Mouse (Mus musculus) adipocyte (in vitro differentiated cells): ENCODE results near the gene 0610030E20Rik.

Source experiments
- DNase-seq: peaks from one replicate; pipeline ENCODE4 v3.0.0-alpha.2; 2016; ENCODE audit warnings: low spot score

0610030E20Rik gene

DNA sequence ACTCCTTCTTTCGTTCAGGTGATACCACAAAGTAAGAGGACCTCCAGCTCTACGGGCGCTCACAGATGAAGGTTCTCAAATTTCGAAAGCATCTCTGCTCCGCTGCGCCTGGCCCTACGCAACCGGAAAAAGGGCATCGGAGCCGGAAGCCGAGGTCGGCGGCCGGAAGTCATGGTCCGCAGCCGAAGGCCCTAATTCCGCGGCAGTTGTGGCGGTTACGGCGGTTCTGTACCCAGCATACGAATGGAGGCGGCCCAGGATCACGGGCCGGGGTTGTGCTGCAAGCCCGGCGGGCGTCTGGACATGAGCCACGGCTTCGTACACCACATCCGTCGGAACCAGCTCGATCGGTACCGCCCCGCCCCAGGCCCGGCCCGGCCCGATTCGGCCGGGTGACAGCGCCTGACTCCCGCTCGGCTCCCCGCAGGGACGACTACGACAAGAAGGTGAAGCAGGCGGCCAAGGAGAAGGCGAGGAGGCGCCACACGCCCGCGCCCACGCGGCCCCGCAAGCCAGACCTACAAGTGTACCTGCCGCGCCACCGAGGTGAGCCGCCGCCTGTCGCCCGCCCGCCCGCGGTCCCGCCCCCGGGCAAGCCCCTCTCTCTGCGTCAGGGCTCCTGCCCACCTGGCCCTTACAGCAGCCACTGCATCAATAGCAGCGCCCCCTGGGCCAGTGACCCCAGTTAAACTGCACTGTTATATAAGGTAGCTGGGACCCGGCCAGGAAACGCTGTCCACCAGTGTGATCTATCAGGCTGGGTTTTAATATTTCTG is at the start of gene 0610030E20Rik:
TSS of gene 0610030E20Rik (plus strand) at position 152 of the 776 bp plus-strand sequence.
- peak; percentile 84 for DNase-seq

DNA sequence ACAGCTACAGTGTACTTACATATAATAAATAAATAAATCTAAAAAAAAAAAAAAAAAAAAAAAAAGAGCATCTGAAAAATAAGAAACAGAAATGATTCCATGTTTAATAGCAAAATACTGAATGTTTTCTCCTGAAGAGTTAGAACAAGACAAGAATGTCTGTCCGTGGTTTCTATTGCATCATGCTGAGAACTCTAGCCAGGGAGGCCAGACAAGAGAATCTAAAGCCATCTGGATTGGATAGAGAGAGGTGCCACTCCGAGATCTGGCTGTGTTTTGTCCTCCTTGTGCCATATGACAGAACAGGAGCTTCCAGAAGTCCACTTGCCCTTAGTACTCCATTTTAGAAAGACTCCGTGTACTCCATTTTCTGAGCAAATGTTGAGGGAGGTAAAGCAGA is 49.3 kb upstream of the 0610030E20Rik start:
- peak; percentile 85 for DNase-seq

GRCm38 (mm10) chr6:72302349-72302925 is 44.7 kb upstream of the 0610030E20Rik start:
- DNase-seq, result no peak

- DNase-seq, result peak; percentile 33
Observed at GRCm38 (mm10) chr6:72303510-72303909, 43.6 kb upstream of the 0610030E20Rik start.

- no peak for DNase-seq
Observed at GRCm38 (mm10) chr6:72312198-72312597, 34.9 kb upstream of the 0610030E20Rik start.

- DNase-seq, result no peak
Observed at GRCm38 (mm10) chr6:72313124-72313867, 33.8 kb upstream of the 0610030E20Rik start.

GRCm38 (mm10) chr6:72315384-72315783 is 31.7 kb upstream of the 0610030E20Rik start:
- DNase-seq, result peak; percentile 8

DNA sequence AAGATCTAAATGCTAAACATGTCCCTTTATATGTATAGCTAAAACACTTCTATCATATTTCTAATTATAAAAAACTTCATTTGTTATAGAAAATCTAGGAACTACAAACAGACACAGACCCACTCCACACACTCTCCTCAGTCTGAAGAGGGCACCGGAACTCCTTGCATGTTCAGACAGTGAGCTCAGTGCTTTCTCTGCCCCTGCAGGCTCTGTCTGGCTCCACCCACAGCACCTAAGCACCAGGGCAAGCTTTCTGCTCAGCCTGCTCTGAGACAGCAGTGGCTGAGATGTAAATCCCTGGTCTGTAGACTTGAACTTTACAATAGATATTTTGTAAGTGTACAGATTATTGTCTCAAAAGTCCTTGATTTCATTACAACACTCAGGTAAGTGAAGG is 31.1 kb upstream of the 0610030E20Rik start:
- no peak for DNase-seq

DNA sequence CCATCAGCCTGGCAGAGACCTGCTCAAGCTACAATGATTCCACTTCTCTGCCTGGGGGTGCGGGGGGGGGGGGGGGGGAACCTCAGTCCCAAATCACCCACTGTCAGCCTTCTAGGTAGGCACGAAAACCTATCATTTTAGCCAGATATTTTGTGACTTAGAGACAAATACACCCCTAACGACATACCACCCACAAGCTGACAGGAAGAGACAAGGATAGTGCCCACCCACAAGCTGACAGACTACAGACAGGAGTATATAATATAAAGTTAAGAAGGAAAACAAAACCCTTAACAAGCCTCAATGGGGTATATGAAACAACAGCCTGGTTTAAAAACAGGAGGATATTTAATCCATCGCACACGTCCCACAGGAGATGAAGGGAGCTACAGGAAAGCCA is 28.7 kb upstream of the 0610030E20Rik start:
- DNase-seq, result no peak

DNA sequence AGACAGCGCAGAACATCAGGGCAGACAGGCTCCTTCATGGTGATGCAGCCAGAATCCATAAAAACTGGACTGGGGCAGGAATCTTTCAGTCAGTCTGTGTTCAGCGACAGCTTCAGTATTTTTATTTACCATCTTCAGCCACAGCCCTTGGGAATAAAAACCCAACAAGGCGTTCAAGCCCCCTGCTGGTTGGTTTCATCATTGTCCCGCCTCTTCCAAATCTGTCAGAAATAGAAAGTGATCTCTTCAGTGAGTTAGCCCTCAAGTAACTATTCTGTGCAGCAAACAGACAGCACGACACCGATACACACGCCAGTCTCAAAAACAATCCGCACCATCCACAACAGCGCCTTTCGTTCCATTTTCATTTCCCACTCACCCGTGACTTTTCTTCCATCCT is 28.1 kb upstream of the 0610030E20Rik start:
- peak; percentile 28 for DNase-seq

DNA sequence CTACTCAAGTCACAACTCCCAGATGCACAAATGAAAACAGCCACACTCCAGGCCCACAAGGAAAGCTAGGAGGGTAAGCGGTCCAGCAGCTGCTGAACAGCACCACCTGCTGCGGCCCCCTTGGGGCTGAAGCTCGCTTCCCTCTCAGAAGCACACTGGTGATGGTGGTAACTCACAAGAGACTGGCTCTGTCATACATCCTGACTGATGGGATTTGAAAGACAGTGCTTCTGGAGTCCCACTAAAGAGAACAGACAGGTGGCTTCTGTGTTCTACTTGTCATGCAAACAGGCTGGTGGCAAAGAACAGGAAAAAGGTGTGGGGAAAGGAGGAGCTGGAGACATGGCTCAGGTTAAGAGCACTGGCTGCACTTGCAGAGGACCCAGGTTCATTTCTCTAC is 24.2 kb upstream of the 0610030E20Rik start:
- DNase-seq, result no peak

DNA sequence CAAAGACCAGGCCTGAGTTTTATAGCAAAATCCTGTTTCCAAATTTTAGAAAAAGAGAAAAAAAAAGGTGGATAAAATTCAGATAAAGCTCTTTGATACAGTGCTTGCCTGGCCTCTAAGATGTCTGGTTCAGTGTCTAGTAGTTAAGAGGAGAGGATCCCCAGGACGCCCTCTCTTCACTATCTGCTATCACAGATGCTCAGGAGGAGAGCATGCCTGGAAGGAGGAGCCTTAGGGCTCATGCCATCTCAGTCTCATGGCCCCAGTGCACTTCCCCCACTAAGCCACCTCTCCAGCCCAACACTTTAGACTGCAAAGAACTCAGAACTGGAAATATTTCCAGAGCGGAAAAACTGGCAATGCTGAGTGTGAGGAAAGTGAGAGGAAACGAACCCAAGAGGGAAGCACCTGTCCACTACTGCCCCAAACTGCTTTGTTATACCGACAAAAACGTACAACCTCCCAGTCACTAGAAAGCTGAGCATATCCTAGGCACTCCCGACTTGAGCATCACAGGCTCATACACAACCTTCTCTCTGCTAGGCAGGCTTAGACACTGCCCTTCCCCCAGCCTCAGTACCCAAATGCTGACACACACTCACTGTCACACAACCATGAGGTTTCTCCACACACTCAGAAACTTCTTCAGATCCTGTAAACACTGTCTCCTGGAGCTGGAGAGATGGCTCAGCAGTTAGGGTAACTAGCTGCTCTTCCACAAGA is 23.2 kb upstream of the 0610030E20Rik start:
- DNase-seq, result no peak

DNA sequence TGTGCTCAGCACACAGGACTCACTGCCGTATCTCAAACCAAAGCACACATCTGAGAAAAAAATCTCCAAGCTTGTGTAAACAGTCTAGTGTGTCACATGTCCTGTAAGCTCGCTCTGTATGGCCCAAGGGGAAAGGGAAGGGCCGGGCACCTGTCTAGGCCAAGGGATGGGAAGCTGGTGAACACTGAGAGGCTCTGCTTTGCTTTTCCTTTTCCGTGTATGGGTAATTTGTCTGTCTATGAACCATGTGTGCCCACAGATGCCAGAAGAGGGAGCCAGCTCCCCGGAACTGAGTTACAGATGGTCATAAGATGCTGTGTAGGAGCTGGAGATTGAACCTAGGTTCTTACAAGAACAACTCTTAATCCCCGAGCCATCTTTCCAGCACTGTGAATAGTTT is 20.8 kb upstream of the 0610030E20Rik start:
- DNase-seq, result peak; percentile 30

GRCm38 (mm10) chr6:72329019-72329418 is 18.1 kb upstream of the 0610030E20Rik start:
- DNase-seq, result no peak

- DNase-seq, result no peak
Observed at GRCm38 (mm10) chr6:72330133-72330532, 17.0 kb upstream of the 0610030E20Rik start.

GRCm38 (mm10) chr6:72333111-72333510 is 14.0 kb upstream of the 0610030E20Rik start:
- DNase-seq, result no peak

GRCm38 (mm10) chr6:72340481-72340880 is 6.6 kb upstream of the 0610030E20Rik start:
- no peak for DNase-seq

DNA sequence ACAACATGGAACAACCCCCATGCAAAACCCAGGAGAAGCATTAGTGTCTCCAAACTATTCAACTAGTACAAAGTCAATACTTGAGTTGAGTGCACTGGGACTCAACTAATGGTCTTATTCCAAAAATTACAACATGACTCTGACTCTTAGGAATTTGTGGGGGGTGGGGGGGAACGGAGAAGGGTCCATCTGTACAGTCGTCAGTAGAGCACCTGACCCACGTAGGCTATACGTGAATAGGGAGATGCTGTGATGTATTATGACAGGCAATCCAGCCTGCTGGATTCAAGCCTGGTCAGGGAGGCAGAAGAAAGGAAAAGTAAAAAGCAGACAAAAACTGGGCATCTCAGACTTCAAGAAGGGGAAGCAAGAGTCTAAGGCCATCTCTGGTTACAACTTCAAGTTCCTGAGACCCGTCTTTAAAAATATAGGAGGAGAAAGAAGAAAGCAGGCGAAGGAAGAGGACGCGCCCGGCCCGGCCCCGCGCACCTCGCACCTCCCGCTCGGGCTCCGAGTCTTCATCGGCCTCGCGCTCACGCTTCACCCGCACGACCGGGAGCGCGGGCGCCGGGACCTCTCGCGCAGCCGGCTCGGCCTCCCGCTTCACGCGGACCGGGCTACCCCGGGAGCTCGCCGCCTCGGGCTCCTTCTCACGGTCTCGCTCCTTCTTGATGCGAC is 2.6 kb upstream of the 0610030E20Rik start:
- DNase-seq, result no peak

DNA sequence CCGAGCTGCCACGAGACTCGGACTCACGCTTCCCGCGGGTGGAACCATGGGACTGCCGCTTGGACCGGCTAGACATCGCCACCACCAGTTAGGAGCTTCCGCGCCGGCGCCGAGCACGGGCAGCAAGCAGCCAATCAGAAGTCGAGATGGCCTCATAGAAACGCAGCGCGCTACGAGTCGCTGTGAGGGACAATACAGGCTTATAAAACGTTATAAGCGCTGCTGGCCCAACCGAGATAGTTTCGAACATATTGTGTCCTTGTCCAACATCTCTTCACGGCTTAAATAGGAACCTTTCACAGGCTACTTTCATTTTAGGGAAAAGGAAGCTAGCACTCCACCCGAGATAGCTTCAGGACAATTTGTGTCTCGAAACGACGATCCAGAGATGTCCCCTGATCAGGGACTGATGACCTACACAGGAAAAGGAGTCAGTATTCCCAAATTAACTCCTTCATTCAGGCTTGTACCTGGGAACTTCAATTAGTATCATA is 2.0 kb upstream of the 0610030E20Rik start, which contains the start of gene Usp39:
TSS of gene Usp39 (minus strand) at position 111 of the 494 bp plus-strand sequence.
- peak; percentile 97 for DNase-seq

GRCm38 (mm10) chr6:72345633-72346032 is 1.5 kb upstream of the 0610030E20Rik start:
- DNase-seq, result no peak

- no peak for DNase-seq
Observed at GRCm38 (mm10) chr6:72346261-72346660, 856 bp upstream of the 0610030E20Rik start.
